Mouse (Mus musculus) activated CD4-positive, CD25-positive, alpha-beta regulatory T cell (primary cell): Measurements from ENCODE around the gene Plxnb1. TPM values are rescaled to one million over a fixed set of nuclear protein-coding genes. Genes with fewer than 3 reads are reported as not detected.

Experiments
- polyA plus RNA-seq, 2 experiments: library from polyadenylated mRNA; unstranded; fragments of 100-300 nt; shearing (Covaris generic); gene quantifications; one replicate each; pipeline ENCODE4 v1.2.1; 2017

Gene Plxnb1
- 1 to 10 TPM in 1 of 2 experiments, under 1 TPM in 1; 0.79 to 1.5 TPM for polyA plus RNA-seq

DNA sequence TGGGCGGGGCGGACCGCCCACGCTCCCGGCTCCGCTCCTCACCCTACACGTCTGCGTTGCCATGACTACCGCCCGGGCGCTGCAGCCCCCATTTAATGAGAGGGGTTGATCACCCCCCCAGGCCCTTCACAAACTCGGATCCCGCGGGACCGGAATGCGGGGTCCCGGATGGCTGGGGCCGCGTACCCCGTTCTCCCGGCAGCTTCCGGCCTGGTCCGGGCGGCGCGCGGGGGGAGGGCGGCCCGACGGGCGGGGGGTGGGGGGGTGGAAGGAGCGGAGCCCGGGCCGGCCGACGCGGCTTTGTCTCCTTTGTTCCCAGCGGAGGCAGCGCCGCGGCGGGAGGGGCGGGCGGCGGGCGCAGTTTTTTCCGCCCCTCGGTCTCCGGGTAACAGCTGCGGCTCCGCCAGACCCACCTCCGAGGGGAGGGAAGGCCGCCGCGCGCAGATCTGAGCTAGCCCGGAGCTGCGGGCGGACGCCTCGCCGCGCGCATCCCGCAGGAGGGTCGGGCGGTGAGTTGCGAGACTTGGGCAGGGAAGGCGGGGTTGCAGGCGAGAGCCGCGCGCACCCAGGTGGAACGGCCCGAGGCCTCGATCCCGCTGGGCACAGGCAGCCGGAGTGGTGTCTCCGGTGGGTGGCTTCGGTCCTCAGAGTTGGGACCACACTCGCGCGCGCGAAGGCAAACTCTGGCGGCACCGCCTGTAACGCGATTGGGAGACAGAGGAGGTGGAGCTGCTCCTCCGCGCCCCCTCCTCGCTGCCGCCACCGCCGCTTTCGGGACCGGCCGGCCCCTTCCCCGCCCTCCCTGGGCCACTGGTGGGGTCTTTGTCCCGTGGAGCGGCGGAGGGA is at the start of gene Plxnb1:
Plxnb1 (plus strand) TSS at position 253 of the 846 bp plus-strand sequence.

DNA sequence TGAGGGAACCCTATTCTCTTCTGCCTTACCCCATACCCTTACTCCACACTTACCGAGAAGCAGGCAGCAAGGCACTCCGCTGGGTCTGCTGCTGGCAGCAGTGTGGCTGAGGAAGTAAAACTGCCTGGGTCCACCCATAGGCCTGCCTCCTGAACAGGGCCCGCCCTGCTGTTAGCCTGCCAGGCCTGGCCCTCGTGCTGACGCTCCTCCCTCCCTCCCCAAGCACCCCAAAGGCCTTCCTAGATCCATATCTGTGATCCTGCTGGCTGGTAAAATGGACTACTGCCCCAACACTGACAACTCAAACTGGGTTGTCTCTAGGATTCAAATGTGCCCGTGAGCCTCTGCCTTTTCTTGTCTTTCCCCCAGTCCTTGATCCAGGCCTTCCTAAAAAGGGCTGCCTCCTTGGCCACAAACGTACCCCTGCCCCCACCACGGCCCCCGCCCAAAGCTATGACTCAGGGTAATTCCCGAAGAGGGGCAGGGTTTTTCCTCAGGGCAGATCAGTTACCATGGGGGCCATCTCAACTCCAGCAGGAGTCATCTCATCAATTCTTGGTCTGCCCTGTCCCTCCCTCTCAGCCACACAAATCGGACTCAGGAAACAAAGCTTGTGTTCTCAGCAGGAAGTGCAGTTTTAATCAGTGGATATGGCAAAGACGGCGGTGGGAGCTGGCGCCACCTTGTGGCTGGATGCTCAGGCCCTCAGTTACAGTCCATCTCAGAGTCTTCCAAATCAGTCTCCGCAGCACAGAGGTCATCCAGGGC is 35.9 kb upstream of the Plxnb1 start, which contains the start of gene Trex1:
Trex1 (minus strand) TSS at position 599 of the 768 bp plus-strand sequence.

DNA sequence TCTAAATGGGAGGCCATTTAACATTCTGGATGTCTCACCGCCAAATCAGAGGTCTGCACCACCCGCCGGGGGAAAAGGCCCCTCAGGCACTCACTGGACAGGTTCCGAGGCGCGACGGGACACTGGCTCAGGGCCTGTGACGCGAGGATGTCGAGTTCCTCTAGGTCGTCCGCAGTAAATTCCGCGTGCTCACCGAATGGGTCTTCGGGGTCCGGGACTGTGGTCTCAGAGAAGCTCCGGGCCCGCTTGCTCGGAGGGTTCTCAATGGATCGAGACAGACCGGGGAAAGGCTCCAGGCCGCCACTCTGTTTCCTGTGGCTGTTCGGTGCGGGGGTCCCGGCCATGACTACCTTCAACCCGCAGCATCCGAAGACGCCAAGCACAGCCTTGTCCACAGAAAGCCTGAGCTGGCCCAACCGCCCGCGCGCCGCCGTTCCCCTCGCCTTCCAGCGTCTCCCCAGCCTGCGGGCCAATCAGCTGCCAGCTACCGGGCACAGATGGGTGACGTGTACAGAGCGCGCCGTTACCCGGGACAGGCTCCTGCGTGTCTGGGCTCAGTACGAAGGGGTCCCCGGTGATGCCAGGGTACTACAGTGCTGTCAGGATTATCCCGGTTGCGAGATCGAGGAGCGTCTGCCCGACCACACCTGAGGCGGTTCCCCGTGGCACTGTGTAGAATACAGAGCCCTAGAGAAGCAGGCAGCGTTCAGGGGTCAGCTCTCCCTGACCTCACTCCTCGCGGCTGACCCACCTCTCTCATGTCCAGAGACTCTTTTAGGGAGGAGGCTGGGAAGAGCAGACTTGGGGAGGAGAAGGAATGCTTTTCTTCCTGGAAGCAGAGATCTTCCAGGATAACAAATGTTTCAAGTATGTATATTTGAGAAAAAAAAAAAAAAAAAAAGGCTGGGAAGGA is 21.3 kb upstream of the Plxnb1 start, which contains the start of gene Atrip:
Atrip (minus strand) TSS at position 464 of the 913 bp plus-strand sequence.

DNA sequence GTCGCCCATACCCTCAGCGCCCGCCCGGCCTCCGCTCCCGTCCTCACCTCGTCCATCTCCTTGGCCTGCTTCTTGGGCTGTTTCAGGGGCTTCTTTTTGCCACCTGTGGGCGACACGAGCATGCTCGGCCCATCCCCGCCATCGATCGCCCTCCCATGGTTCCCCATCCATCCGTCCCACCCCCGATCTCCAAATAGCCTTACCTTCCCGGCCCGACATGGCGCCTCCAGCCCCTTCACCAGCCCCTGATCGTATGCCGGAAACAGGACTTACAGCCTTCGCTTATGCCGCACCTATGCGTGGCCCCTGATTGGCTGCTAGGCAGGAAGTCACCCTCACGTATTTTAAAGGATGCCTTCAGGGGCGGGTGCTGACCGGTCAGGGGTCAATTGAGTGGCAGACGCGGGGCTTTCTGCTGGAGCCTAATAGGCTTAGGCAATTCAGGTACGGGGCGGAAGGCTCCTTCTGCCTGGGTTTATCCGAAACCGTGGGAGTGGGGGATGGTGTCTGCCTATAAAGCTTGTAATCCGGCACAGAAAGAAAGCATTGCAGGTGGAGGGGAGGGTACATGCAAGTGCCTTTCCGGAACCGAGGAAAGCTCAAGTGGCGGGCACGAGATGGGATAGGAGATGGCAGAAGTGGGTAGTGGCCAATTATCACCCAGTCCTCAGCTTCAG is 12.9 kb upstream of the Plxnb1 start, which contains the start of the genes Ccdc51 and Tma7:
Ccdc51 (plus strand) TSS at position 370 of the 677 bp plus-strand sequence.
Tma7 (minus strand) TSS at position 464 of the 677 bp plus-strand sequence.

DNA sequence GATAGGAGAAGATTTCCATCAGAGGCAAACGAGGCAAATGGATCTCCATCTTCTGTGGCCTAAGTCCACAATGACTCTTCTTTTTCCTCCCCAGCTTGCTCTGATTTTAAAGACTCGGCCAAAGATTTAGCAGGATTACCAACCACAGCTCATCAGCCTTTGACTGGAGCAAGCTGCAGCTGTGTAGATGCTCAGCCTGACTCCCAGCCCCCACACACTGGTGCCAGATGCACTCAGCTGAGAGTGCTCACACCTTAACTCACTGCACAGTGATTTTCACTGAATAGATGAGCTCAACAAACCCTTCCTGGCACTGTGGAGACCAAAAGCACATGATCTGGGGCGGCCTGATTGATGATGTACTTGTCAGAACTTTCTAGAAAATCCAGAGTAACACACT is 66.8 kb downstream of the Plxnb1 start, which contains the start of gene Fbxw21:
Fbxw21 (minus strand) TSS at position 101 of the 400 bp plus-strand sequence.

Other genes starting within 250 kb of the Plxnb1 start
- gene Slc26a6, start 242.1 kb upstream of the Plxnb1 start, polyA plus RNA-seq, result 10 to 100 TPM; 16.8 to 17.6 TPM
- under 1 TPM in 1 of 2 experiments, not detected in 1; 0.23 TPM for gene Tmem89, start 180.8 kb upstream of the Plxnb1 start, polyA plus RNA-seq
- 100 to 1,000 TPM; 226 to 319 TPM for gene Uqcrc1, start 158.8 kb upstream of the Plxnb1 start, polyA plus RNA-seq
- gene Col7a1, start 141.8 kb upstream of the Plxnb1 start, polyA plus RNA-seq, result 1 to 10 TPM in 1 of 2 experiments, not detected in 1; 1.1 TPM
- gene Ucn2, start 109.4 kb upstream of the Plxnb1 start, polyA plus RNA-seq, result not detected
- 1 to 10 TPM; 1.3 to 3.7 TPM for gene Pfkfb4, start 103.6 kb upstream of the Plxnb1 start, polyA plus RNA-seq
- 1,000 to 10,000 TPM; 2,463 to 4,029 TPM for gene Shisa5, start 56.8 kb upstream of the Plxnb1 start, polyA plus RNA-seq
- gene Trex1, start 35.7 kb upstream of the Plxnb1 start, polyA plus RNA-seq, result 100 to 1,000 TPM in 1 of 2 experiments, 10 to 100 TPM in 1; 47.4 to 133 TPM
- 10 to 100 TPM; 15.4 to 23.3 TPM for gene Atrip, start 21.3 kb upstream of the Plxnb1 start, polyA plus RNA-seq
- gene Ccdc51, start 12.9 kb upstream of the Plxnb1 start, polyA plus RNA-seq, result 10 to 100 TPM; 11.4 to 12.4 TPM
- gene Tma7, start 12.8 kb upstream of the Plxnb1 start, polyA plus RNA-seq, result 100 to 1,000 TPM; 585 to 607 TPM
- under 1 TPM in 1 of 2 experiments, not detected in 1; 0.45 TPM for gene Fbxw21, start 66.7 kb downstream of the Plxnb1 start, polyA plus RNA-seq
- gene Fbxw13, start 100.6 kb downstream of the Plxnb1 start, polyA plus RNA-seq, result not detected
- under 1 TPM; 0.21 to 0.54 TPM for gene Fbxw20, start 139.4 kb downstream of the Plxnb1 start, polyA plus RNA-seq
- gene Fbxw14, start 192.3 kb downstream of the Plxnb1 start, polyA plus RNA-seq, result under 1 TPM in 1 of 2 experiments, not detected in 1; 0.23 TPM
- under 1 TPM in 1 of 2 experiments, not detected in 1; 0.16 TPM for gene Fbxw28, start 244.3 kb downstream of the Plxnb1 start, polyA plus RNA-seq